Mouse (Mus musculus): ENCODE results near the gene Bok.
"Not testable (repeated sequence)": the region's sequence is repeated elsewhere in the genome, so short reads cannot be mapped to it uniquely, and the experiment has no call there.

The Bok gene

GRCm38 (mm10) chr1:93685401-93686244 is at the start of gene Bok:
Gene Bok, plus strand, starts transcription at chr1:93685660.
- peak; percentile 89 to 92 for DNase-seq

GRCm38 (mm10) chr1:93636211-93636897 is 49.1 kb upstream of the Bok start:
- peak; percentile 36 to 39 for DNase-seq

GRCm38 (mm10) chr1:93641978-93642377 is 43.5 kb upstream of the Bok start:
- no peak for DNase-seq

GRCm38 (mm10) chr1:93642692-93643091 is 42.8 kb upstream of the Bok start:
- no peak for DNase-seq

GRCm38 (mm10) chr1:93649604-93650172 is 35.8 kb upstream of the Bok start:
- DNase-seq = no peak

GRCm38 (mm10) chr1:93654275-93654674 is 31.2 kb upstream of the Bok start:
- DNase-seq = no peak

- DNase-seq = no peak
Measured at GRCm38 (mm10) chr1:93654798-93655197, 30.7 kb upstream of the Bok start.

GRCm38 (mm10) chr1:93656325-93657024 is 29.0 kb upstream of the Bok start:
- no peak for DNase-seq

GRCm38 (mm10) chr1:93657025-93657360 is 28.5 kb upstream of the Bok start:
- no peak for DNase-seq

- DNase-seq = not testable (repeated sequence)
Measured at GRCm38 (mm10) chr1:93658559-93658958, 26.9 kb upstream of the Bok start, which contains the start of gene Stk25. Gene Stk25, minus strand, starts transcription at chr1:93658659.

GRCm38 (mm10) chr1:93667760-93668400 is 17.6 kb upstream of the Bok start:
- DNase-seq = no peak

GRCm38 (mm10) chr1:93668791-93669548 is 16.5 kb upstream of the Bok start:
- DNase-seq = peak; percentile 87 to 90

GRCm38 (mm10) chr1:93669941-93670340 is 15.5 kb upstream of the Bok start:
- no peak for DNase-seq

GRCm38 (mm10) chr1:93672682-93673081 is 12.8 kb upstream of the Bok start:
- no peak for DNase-seq

- DNase-seq = peak in 1 of 2 experiments; percentile 39
Measured at GRCm38 (mm10) chr1:93678386-93678785, 7.1 kb upstream of the Bok start.

GRCm38 (mm10) chr1:93679889-93680568 is 5.4 kb upstream of the Bok start:
- no peak for DNase-seq

- DNase-seq = peak; percentile 77 to 80
Measured at GRCm38 (mm10) chr1:93686245-93686960, 943 bp downstream of the Bok start.

GRCm38 (mm10) chr1:93686961-93687320 is 1.5 kb downstream of the Bok start:
- no peak for DNase-seq

- peak in 1 of 2 experiments; percentile 40 for DNase-seq
Measured at GRCm38 (mm10) chr1:93688154-93688553, 2.7 kb downstream of the Bok start.

GRCm38 (mm10) chr1:93689901-93690496 is 4.5 kb downstream of the Bok start:
- DNase-seq = no peak
